Mouse (Mus musculus): ENCODE results near the gene Nudt16l1. TPM values are rescaled to one million over a fixed set of nuclear protein-coding genes. Genes with fewer than 3 reads are reported as not detected.

The Nudt16l1 gene
- polyA plus RNA-seq, 1 experiment from 2014 or later, result 155 TPM

DNA sequence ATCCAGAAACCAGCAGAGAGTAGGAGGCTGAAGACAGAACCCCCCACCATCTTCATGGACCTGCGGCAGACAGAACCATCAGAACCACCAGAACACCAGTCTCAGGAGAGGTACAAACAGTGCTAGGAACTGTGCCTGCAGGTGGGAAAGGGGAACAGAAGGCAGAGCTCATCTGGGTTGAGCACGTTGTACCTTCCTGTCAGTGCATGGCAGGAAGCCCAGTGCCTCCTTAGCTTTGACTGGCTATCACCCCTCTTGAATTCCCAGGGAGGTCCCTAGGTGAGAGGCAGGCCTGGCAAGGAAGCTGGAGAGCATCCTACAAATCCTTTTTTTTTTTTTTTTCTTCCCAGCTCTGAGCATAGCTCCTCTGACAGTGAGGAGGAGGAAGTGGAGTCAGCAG, 37.6 kb downstream of the Nudt16l1 start:
- Histone ChIP-seq H3K4me2 (ENCODE audit: low read depth, low read length) (no peak overlapping the region), H3K4me1 (ENCODE audit: control insufficient read depth, insufficient read depth, low read length) (no peaks in the 10 kb centered on the region), H3K27ac (replicated peaks; ENCODE audit: low read depth, low read length) (no peak overlapping the region), H3K27me3 (ENCODE audit: control insufficient read depth, insufficient read depth, low read length) (no peaks in the 10 kb centered on the region), H3K4me3 (ENCODE audit: low read depth, low read length) (no peak overlapping the region), H3K9ac (replicated peaks; ENCODE audit: low read length) (no peak overlapping the region), H3K36me3 (replicated peaks; ENCODE audit: control insufficient read depth, insufficient read depth, low read depth, low read length) (no peaks in the 10 kb centered on the region), H3K9me3 (replicated peaks; ENCODE audit: control insufficient read depth, low read length) (no peaks in the 10 kb centered on the region)
- 72% methylated on average over 2 of the region's 2 CpGs for WGBS
- DNase-seq (ENCODE audit: low spot score), result no peak
- ATAC-seq (replicated peaks; ENCODE audit: insufficient number of reproducible peaks, low FRiP score, low TSS enrichment, low read depth), result no peak

DNA sequence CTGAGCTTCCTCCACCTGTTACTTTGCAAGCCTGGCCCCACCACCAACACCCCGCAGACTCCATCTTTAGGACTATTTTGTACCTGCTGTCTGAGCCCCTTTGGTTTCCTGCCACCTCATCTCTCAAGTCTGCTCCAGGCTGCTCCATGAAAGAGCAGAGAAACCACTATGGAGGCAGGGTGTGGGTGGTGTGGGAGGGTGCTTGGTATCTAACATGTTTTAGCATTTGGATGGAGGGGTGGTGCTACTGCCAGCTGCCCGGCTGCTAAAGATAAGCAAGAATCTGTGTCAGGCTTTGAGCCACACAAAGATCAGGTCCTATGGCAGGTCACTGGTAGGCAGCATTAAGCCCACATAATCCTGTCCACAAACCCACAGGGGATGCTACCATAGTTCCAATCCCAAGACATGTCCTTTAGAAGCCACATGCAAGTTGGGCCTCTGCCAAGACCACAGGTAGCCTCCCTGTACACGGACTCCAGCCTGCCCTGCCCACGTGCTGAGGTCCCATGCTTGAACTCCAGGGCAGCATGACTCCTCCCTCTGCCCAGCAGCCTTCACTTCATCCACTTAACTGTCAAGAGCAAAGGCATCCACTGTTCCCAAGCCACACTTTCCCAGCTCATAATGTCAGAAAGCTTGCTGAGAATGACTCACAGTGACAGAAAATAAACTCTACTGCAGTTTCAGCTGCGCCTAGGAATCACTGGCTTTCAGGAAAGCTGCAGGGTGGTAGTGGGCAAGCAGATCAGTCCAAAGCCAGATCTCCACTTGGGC, 39.9 kb downstream of the Nudt16l1 start:
- H3K27me3 ChIP-seq (ENCODE audit: control insufficient read depth, insufficient read depth, low read length), result no peaks in the 10 kb centered on the region
- no peaks in the 10 kb centered on the region for H3K4me1 ChIP-seq (ENCODE audit: control insufficient read depth, insufficient read depth, low read length)
- H3K4me3 ChIP-seq (ENCODE audit: low read depth, low read length), result no peak overlapping the region
- no peaks in the 10 kb centered on the region for H3K36me3 ChIP-seq (replicated peaks; ENCODE audit: control insufficient read depth, insufficient read depth, low read depth, low read length)
- no peak for ATAC-seq (replicated peaks; ENCODE audit: insufficient number of reproducible peaks, low FRiP score, low TSS enrichment, low read depth)
- 64% methylated on average over 5 of the region's 5 CpGs for WGBS
- no peaks in the 10 kb centered on the region for H3K9me3 ChIP-seq (replicated peaks; ENCODE audit: control insufficient read depth, low read length)
- H3K4me2 ChIP-seq (ENCODE audit: low read depth, low read length), result no peak overlapping the region
- no peak for DNase-seq (ENCODE audit: low spot score)
- no peak overlapping the region for H3K9ac ChIP-seq (replicated peaks; ENCODE audit: low read length)
- H3K27ac ChIP-seq (replicated peaks; ENCODE audit: low read depth, low read length), result no peak overlapping the region

DNA sequence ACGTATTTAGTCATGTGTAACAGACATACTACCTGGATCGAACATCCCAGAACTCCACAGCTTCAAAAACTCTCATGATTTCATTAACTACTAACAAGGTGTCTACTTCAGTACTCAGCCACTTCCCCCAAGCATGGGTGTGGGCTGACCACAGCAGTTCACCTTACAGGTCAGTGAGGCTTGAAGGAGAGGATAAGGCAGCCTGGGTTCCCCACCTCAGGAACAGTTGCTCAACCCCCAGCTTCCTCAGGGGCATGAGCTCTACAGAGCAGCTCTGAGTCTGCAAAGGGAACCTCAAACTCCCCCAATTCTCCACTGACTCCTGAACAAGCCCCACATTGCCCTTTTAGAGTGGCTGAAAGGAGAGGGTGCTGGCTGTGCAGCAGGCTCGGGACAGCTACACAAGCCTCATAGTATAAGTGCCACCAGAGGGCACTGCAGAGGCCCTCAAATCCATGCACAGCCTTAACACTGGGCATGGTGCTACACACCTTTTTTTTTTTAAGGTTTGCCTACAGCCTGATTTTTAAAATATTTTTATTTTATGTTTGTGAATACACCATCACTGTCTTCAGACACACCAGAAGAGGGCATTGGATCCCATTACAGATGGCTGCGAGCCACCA, 41.3 kb downstream of the Nudt16l1 start:
- peak; percentile 54 for DNase-seq (ENCODE audit: low spot score)
- Histone ChIP-seq H3K36me3 (replicated peaks; ENCODE audit: control insufficient read depth, insufficient read depth, low read depth, low read length) (no peaks in the 10 kb centered on the region), H3K9me3 (replicated peaks; ENCODE audit: control insufficient read depth, low read length) (no peaks in the 10 kb centered on the region), H3K4me2 (ENCODE audit: low read depth, low read length) (no peak overlapping the region), H3K9ac (replicated peaks; ENCODE audit: low read length) (no peak overlapping the region), H3K4me1 (ENCODE audit: control insufficient read depth, insufficient read depth, low read length) (no peaks in the 10 kb centered on the region), H3K27ac (replicated peaks; ENCODE audit: low read depth, low read length) (no peak overlapping the region), H3K4me3 (ENCODE audit: low read depth, low read length) (no peak overlapping the region), H3K27me3 (ENCODE audit: control insufficient read depth, insufficient read depth, low read length) (no peaks in the 10 kb centered on the region)
- 74% methylated on average over 4 of the region's 4 CpGs for WGBS
- no peak for ATAC-seq (replicated peaks; ENCODE audit: insufficient number of reproducible peaks, low FRiP score, low TSS enrichment, low read depth)

DNA sequence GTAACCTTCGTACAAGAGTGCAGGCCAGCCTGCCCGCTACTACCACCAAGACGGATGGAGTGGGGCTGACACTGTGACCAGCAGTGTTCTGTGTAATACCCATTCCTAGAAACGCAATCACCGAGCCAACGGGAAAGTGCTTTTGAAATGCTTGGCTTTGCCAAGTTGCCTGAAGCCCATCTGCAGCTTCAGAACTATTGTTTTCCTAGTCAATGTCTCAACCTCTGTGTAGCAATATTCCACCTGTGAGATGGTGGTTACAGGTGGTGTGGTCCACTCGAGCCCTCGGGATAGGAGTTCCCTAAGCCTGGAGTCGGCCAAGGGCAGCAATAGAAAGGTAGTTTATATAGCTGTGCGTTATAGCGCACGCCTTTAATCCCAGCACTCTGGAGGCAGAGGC, 46.2 kb downstream of the Nudt16l1 start:
- Histone ChIP-seq H3K4me2 (ENCODE audit: low read depth, low read length) (no peak overlapping the region), H3K27ac (replicated peaks; ENCODE audit: low read depth, low read length) (no peak overlapping the region), H3K27me3 (ENCODE audit: control insufficient read depth, insufficient read depth, low read length) (no peaks in the 10 kb centered on the region), H3K4me3 (ENCODE audit: low read depth, low read length) (no peak overlapping the region), H3K36me3 (replicated peaks; ENCODE audit: control insufficient read depth, insufficient read depth, low read depth, low read length) (no peaks in the 10 kb centered on the region), H3K4me1 (ENCODE audit: control insufficient read depth, insufficient read depth, low read length) (no peaks in the 10 kb centered on the region), H3K9me3 (replicated peaks; ENCODE audit: control insufficient read depth, low read length) (no peaks in the 10 kb centered on the region), H3K9ac (replicated peaks; ENCODE audit: low read length) (no peak overlapping the region)
- DNase-seq (ENCODE audit: low spot score) (no peak), ATAC-seq (replicated peaks; ENCODE audit: insufficient number of reproducible peaks, low FRiP score, low TSS enrichment, low read depth) (no peak)
- 96% methylated on average over 12 of the region's 12 CpGs for WGBS

Other genes with a start within 250 kb of the Nudt16l1 start
- gene Nmral1, start 219.4 kb upstream of the Nudt16l1 start, polyA plus RNA-seq (2014; fragmentation: Nextera tagmentation; extraction: Ambion mirVana), result 190 and 192 TPM in 2 replicates
- 110 and 114 TPM in 2 replicates for gene Hmox2, start 212.4 kb upstream of the Nudt16l1 start, polyA plus RNA-seq (2014; fragmentation: Nextera tagmentation; extraction: Ambion mirVana)
- gene Cdip1, start 148.5 kb upstream of the Nudt16l1 start, polyA plus RNA-seq (2014; fragmentation: Nextera tagmentation; extraction: Ambion mirVana), result 76.1 and 80.8 TPM in 2 replicates
- gene 4930562C15Rik, start 103.3 kb upstream of the Nudt16l1 start, polyA plus RNA-seq (2014; fragmentation: Nextera tagmentation; extraction: Ambion mirVana), result 0.28 TPM in 1 of 2 replicates, not detected in the other
- gene Ubald1, start 58.4 kb upstream of the Nudt16l1 start, polyA plus RNA-seq (2014; fragmentation: Nextera tagmentation; extraction: Ambion mirVana), result 26.2 and 26.4 TPM in 2 replicates
- 67.9 and 72.2 TPM in 2 replicates for gene Mgrn1, start 52.5 kb upstream of the Nudt16l1 start, polyA plus RNA-seq (2014; fragmentation: Nextera tagmentation; extraction: Ambion mirVana)
- 32.4 and 39.7 TPM in 2 replicates for gene Anks3, start 25.4 kb downstream of the Nudt16l1 start, polyA plus RNA-seq (2014; fragmentation: Nextera tagmentation; extraction: Ambion mirVana)
- not detected in 2 replicates for gene Sept12, start 59.1 kb downstream of the Nudt16l1 start, polyA plus RNA-seq (2014; fragmentation: Nextera tagmentation; extraction: Ambion mirVana)
- 1.5 and 2.2 TPM in 2 replicates for gene Smim22, start 68.5 kb downstream of the Nudt16l1 start, polyA plus RNA-seq (2014; fragmentation: Nextera tagmentation; extraction: Ambion mirVana)
- 56.5 and 60.2 TPM in 2 replicates for gene Rogdi, start 74.8 kb downstream of the Nudt16l1 start, polyA plus RNA-seq (2014; fragmentation: Nextera tagmentation; extraction: Ambion mirVana)
- gene Glyr1, start 111.1 kb downstream of the Nudt16l1 start, polyA plus RNA-seq (2014; fragmentation: Nextera tagmentation; extraction: Ambion mirVana), result 131 and 140 TPM in 2 replicates
- gene Ubn1, start 111.3 kb downstream of the Nudt16l1 start, polyA plus RNA-seq (2014; fragmentation: Nextera tagmentation; extraction: Ambion mirVana), result 21.0 and 21.5 TPM in 2 replicates
- 1.6 and 2.0 TPM in 2 replicates for gene Ppl, start 193.7 kb downstream of the Nudt16l1 start, polyA plus RNA-seq (2014; fragmentation: Nextera tagmentation; extraction: Ambion mirVana)
- gene Sec14l5, start 208.3 kb downstream of the Nudt16l1 start, polyA plus RNA-seq (2014; fragmentation: Nextera tagmentation; extraction: Ambion mirVana), result 0.07 and 0.08 TPM in 2 replicates